8 mouse cellular contexts compared by ENCODE assay signal in genomic region chr5:125442136-125442995, GRCm38 (mm10). TPM values are rescaled to one million over a fixed set of nuclear protein-coding genes. Genes with fewer than 3 reads are reported as not detected.
DNase-seq lines count a peak whose midpoint lies in the region; ATAC-seq and TF ChIP-seq lines count a peak whose summit lies in the region.

No protein-coding gene starts in this region.

- peak overlapping the region; percentile 84 for H3K4me2 ChIP-seq in stomach, embryonic 16.5 days (ENCODE audit: low read depth, low read length)

- WGBS in liver, adult 2 months, result 41% methylated on average over 27 of the region's 27 CpGs
- WGBS in hindbrain, embryonic 10.5 days, result 23% methylated on average over 27 of the region's 27 CpGs
- 21% methylated on average over 27 of the region's 27 CpGs for WGBS in stomach, embryonic 16.5 days

- no peak for TF ChIP-seq CTCF in liver, adult 2 months (IDR thresholded peaks at IDR 0.05; ENCODE audit: low read depth, low read length)
- no peak for TF ChIP-seq CTCF in cortical plate, adult 2 months (IDR thresholded peaks at IDR 0.05; ENCODE audit: extremely low read depth, insufficient read depth, low read length)

- TF ChIP-seq POLR2A in liver, adult 2 months (IDR thresholded peaks at IDR 0.05; ENCODE audit: extremely low read depth, insufficient read depth, low read length), result no peak
- TF ChIP-seq POLR2A in cortical plate, adult 2 months (IDR thresholded peaks at IDR 0.05; ENCODE audit: extremely low read depth, insufficient read depth, low read length), result no peak

- ATAC-seq in stomach, embryonic 16.5 days (ENCODE audit: insufficient read depth, low FRiP score), result 0 out of 2 replicates have a peak, but pooled peaks have one; percentile 12

- peaks cover 4% of the 10 kb centered on the region; the same call in 1 of the 2 replicates for H3K4me1 ChIP-seq in liver, adult 2 months (ENCODE audit: control insufficient read depth, insufficient read depth, low read length)
- H3K4me1 ChIP-seq in cortical plate, adult 2 months (ENCODE audit: control insufficient read depth, insufficient read depth, low read length), result peaks cover 4% of the 10 kb centered on the region; the same call in 1 of the 2 replicates
- H3K4me1 ChIP-seq in hindbrain, embryonic 10.5 days (replicated peaks), result peaks cover 19% of the 10 kb centered on the region
- H3K4me1 ChIP-seq in stomach, embryonic 16.5 days (ENCODE audit: control insufficient read depth, insufficient read depth, low read length), result peaks cover 13% of the 10 kb centered on the region

- no peaks in the 10 kb centered on the region for H3K9me3 ChIP-seq in hindbrain, embryonic 10.5 days
- 0 out of 2 replicates have a peak, but pooled peaks cover 4% of the 10 kb centered on the region for H3K9me3 ChIP-seq in stomach, embryonic 16.5 days (replicated peaks; ENCODE audit: control insufficient read depth, low read length)

- no peaks in the 10 kb centered on the region for H3K27me3 ChIP-seq in liver, adult 2 months (ENCODE audit: control insufficient read depth, insufficient read depth, low read length)
- H3K27me3 ChIP-seq in hindbrain, embryonic 10.5 days (ENCODE audit: insufficient read depth, poor library complexity, severe bottlenecking), result no peaks in the 10 kb centered on the region
- no peaks in the 10 kb centered on the region for H3K27me3 ChIP-seq in stomach, embryonic 16.5 days (ENCODE audit: control insufficient read depth, insufficient read depth, low read length)

- peak overlapping the region; percentile 96 for H3K9ac ChIP-seq in liver, adult 2 months (ENCODE audit: low read depth, low read length)
- H3K9ac ChIP-seq in stomach, embryonic 16.5 days (ENCODE audit: low read length), result peak overlapping the region; percentile 92

- peak overlapping the region; percentile 73; the same call in 1 of the 2 replicates for H3K27ac ChIP-seq in liver, adult 2 months (replicated peaks; ENCODE audit: insufficient read depth, low read depth, low read length)
- H3K27ac ChIP-seq in cortical plate, adult 2 months (ENCODE audit: insufficient read depth, low read length), result no peak overlapping the region
- H3K27ac ChIP-seq in hindbrain, embryonic 10.5 days, result peak overlapping the region; percentile 96
- peak overlapping the region; percentile 69 for H3K27ac ChIP-seq in stomach, embryonic 16.5 days (ENCODE audit: low read length)

- H3K79me2 ChIP-seq in liver, adult 2 months (ENCODE audit: control insufficient read depth, insufficient read depth, low read length), result peaks cover 8% of the 10 kb centered on the region; the same call in 1 of the 2 replicates

- peak overlapping the region; percentile 94 for H3K4me3 ChIP-seq in liver, adult 2 months (ENCODE audit: insufficient read depth, low read depth, low read length)
- peak overlapping the region; percentile 44 for H3K4me3 ChIP-seq in cortical plate, adult 2 months (ENCODE audit: insufficient read depth, low read length)
- H3K4me3 ChIP-seq in hindbrain, embryonic 10.5 days, result peak overlapping the region; percentile 93
- peak overlapping the region; percentile 95 for H3K4me3 ChIP-seq in stomach, embryonic 16.5 days (replicated peaks; ENCODE audit: low read length)

- no peaks in the 10 kb centered on the region for H3K36me3 ChIP-seq in liver, adult 2 months (ENCODE audit: control insufficient read depth, insufficient read depth, low read length)
- H3K36me3 ChIP-seq in hindbrain, embryonic 10.5 days, result peaks cover 31% of the 10 kb centered on the region
- no peaks in the 10 kb centered on the region for H3K36me3 ChIP-seq in stomach, embryonic 16.5 days (ENCODE audit: control insufficient read depth, insufficient read depth, low read length)

- no peak for DNase-seq in liver, adult 2 months (ENCODE audit: extremely low read depth, low read depth, low spot score)
- DNase-seq in liver, result no peak
- DNase-seq in hindbrain, embryonic 10.5 days (ENCODE audit: low spot score), result peak; percentile 10
- DNase-seq in lung, postnatal 36 days, result peak; percentile 13
- no peak for DNase-seq in cerebellum, postnatal 14 days
- DNase-seq in cerebellum, postnatal 36 days, result no peak

RNA-seq across cellular contexts. Expression of gene Bri3bp, which starts 1.0 kb away (rescaled TPM):
- total RNA-seq in liver, adult 2 months (2014; rRNA removed), result 7.7 and 8.8 TPM in 2 replicates
- 18.3 and 23.0 TPM in 2 replicates for polyA plus RNA-seq in liver, adult 2 months (2012; rRNA removed)
- polyA plus RNA-seq in cortical plate, adult 2 months (2012; rRNA removed), result 34.8 and 36.3 TPM in 2 replicates
- 46.9 and 53.8 TPM in 2 replicates for polyA plus RNA-seq in hindbrain, embryonic 10.5 days (2016; fragmentation: Nextera tagmentation; extraction: Ambion mirVana)
- polyA plus RNA-seq in stomach, embryonic 16.5 days (2015; fragmentation: Nextera tagmentation; extraction: Ambion mirVana), result 27.7 and 31.8 TPM in 2 replicates

RNA-seq across cellular contexts. Expression of gene Dhx37, which starts 8.4 kb away (rescaled TPM):
- total RNA-seq in liver, adult 2 months (2014; rRNA removed), result 3.8 and 5.6 TPM in 2 replicates
- polyA plus RNA-seq in liver, adult 2 months (2012; rRNA removed), result 12.0 and 14.0 TPM in 2 replicates
- 16.2 and 16.9 TPM in 2 replicates for polyA plus RNA-seq in cortical plate, adult 2 months (2012; rRNA removed)
- 19.2 and 21.0 TPM in 2 replicates for polyA plus RNA-seq in hindbrain, embryonic 10.5 days (2016; fragmentation: Nextera tagmentation; extraction: Ambion mirVana)
- 8.4 and 10.8 TPM in 2 replicates for polyA plus RNA-seq in stomach, embryonic 16.5 days (2015; fragmentation: Nextera tagmentation; extraction: Ambion mirVana)

RNA-seq across cellular contexts. Expression of gene Aacs, which starts 33.2 kb away (rescaled TPM):
- 29.3 and 40.9 TPM in 2 replicates for total RNA-seq in liver, adult 2 months (2014; rRNA removed)
- polyA plus RNA-seq in liver, adult 2 months (2012; rRNA removed), result 66.8 and 190 TPM in 2 replicates
- 51.5 and 51.8 TPM in 2 replicates for polyA plus RNA-seq in cortical plate, adult 2 months (2012; rRNA removed)
- 63.4 and 73.4 TPM in 2 replicates for polyA plus RNA-seq in hindbrain, embryonic 10.5 days (2016; fragmentation: Nextera tagmentation; extraction: Ambion mirVana)
- 75.4 and 79.3 TPM in 2 replicates for polyA plus RNA-seq in stomach, embryonic 16.5 days (2015; fragmentation: Nextera tagmentation; extraction: Ambion mirVana)

RNA-seq across cellular contexts. Expression of gene Ubc, which starts 52.4 kb away (rescaled TPM):
- 634 and 1,049 TPM in 2 replicates for total RNA-seq in liver, adult 2 months (2014; rRNA removed)
- polyA plus RNA-seq in liver, adult 2 months (2012; rRNA removed), result 990 and 1,297 TPM in 2 replicates
- 769 and 804 TPM in 2 replicates for polyA plus RNA-seq in cortical plate, adult 2 months (2012; rRNA removed)
- 928 and 1,134 TPM in 2 replicates for polyA plus RNA-seq in hindbrain, embryonic 10.5 days (2016; fragmentation: Nextera tagmentation; extraction: Ambion mirVana)
- 1,047 and 1,111 TPM in 2 replicates for polyA plus RNA-seq in stomach, embryonic 16.5 days (2015; fragmentation: Nextera tagmentation; extraction: Ambion mirVana)

RNA-seq across cellular contexts. Expression of gene Gm10382, which starts 53.2 kb away (rescaled TPM):
- 0.13 TPM in 1 of 2 replicates, not detected in the other for total RNA-seq in liver, adult 2 months (2014; rRNA removed)
- polyA plus RNA-seq in liver, adult 2 months (2012; rRNA removed), result 0.16 and 0.24 TPM in 2 replicates
- 0.21 and 0.36 TPM in 2 replicates for polyA plus RNA-seq in cortical plate, adult 2 months (2012; rRNA removed)
- 0.52 and 0.86 TPM in 2 replicates for polyA plus RNA-seq in hindbrain, embryonic 10.5 days (2016; fragmentation: Nextera tagmentation; extraction: Ambion mirVana)
- polyA plus RNA-seq in stomach, embryonic 16.5 days (2015; fragmentation: Nextera tagmentation; extraction: Ambion mirVana), result 0.32 and 0.37 TPM in 2 replicates

Comparison
In these comparisons a context has a peak if more than half of its experiments do, and no peak if none do; other contexts are left out.
1. DNase-seq: peak in hindbrain, embryonic 10.5 days (single experiment) and lung, postnatal 36 days (single experiment); none in liver, adult 2 months (single experiment), liver (single experiment), cerebellum, postnatal 14 days (0 of 2) and cerebellum, postnatal 36 days (0 of 2).
2. H3K4me3 ChIP-seq: peak in every context shown above with its lines; median percentile 95 in stomach, embryonic 16.5 days; 94 in liver, adult 2 months; 93 in hindbrain, embryonic 10.5 days; 44 in cortical plate, adult 2 months.